Mouse (Mus musculus): ENCODE data around the gene Tmem39b. TPM values are rescaled to one million over a fixed set of nuclear protein-coding genes. Genes with fewer than 3 reads are reported as not detected.
A peak's percentile ranks its signal among the peaks of the same experiment; 100 is the strongest.
"Not testable (repeated sequence)": the region's sequence is repeated elsewhere in the genome, so short reads cannot be mapped to it uniquely, and the experiment has no call there.

Gene Tmem39b
- polyA plus RNA-seq, 1 experiment = 69.6 TPM

- TF ChIP-seq POLR2A (IDR thresholded peaks at IDR 0.05; ENCODE audit: control insufficient read depth, extremely low read depth, insufficient read depth, low read length, poor library complexity) (no peak), CTCF (IDR thresholded peaks at IDR 0.05; ENCODE audit: borderline replicate concordance, control insufficient read depth, extremely low read depth, insufficient read depth, low read length, poor library complexity) (0 out of 2 replicates have a peak, but pooled peaks have one; percentile 26)
- no peaks in the 10 kb centered on the region for H3K36me3 ChIP-seq (ENCODE audit: control insufficient read depth, insufficient read depth, low read length)
- under 1% methylated on average over 62 of the region's 62 CpGs for WGBS
- peaks cover 19% of the 10 kb centered on the region for H3K4me1 ChIP-seq (replicated peaks; ENCODE audit: control insufficient read depth, insufficient read depth, low read length)
- H3K27me3 ChIP-seq (ENCODE audit: control insufficient read depth, insufficient read depth, low read length) = no peaks in the 10 kb centered on the region
- H3K27ac ChIP-seq (ENCODE audit: control insufficient read depth, insufficient read depth, low read length) = peak overlapping the region; percentile 86
- peak overlapping the region; percentile 92 for H3K4me3 ChIP-seq (ENCODE audit: control insufficient read depth, insufficient read depth, low read length)
- DNase-seq = peak; percentile 53
Measured at GRCm38 (mm10) chr4:129741251-129741973, 44.8 kb upstream of the Tmem39b start.

GRCm38 (mm10) chr4:129739111-129739645 lies 42.5 kb upstream of the Tmem39b start:
- no peak for DNase-seq
- Histone ChIP-seq H3K27ac (ENCODE audit: control insufficient read depth, insufficient read depth, low read length) (no peak overlapping the region), H3K27me3 (ENCODE audit: control insufficient read depth, insufficient read depth, low read length) (no peaks in the 10 kb centered on the region), H3K4me3 (ENCODE audit: control insufficient read depth, insufficient read depth, low read length) (no peak overlapping the region), H3K4me1 (replicated peaks; ENCODE audit: control insufficient read depth, insufficient read depth, low read length) (peaks cover 19% of the 10 kb centered on the region), H3K36me3 (ENCODE audit: control insufficient read depth, insufficient read depth, low read length) (no peaks in the 10 kb centered on the region)
- no peak for TF ChIP-seq POLR2A (IDR thresholded peaks at IDR 0.05; ENCODE audit: control insufficient read depth, extremely low read depth, insufficient read depth, low read length, poor library complexity)
- WGBS = 55% methylated on average over 4 of the region's 4 CpGs

DNA sequence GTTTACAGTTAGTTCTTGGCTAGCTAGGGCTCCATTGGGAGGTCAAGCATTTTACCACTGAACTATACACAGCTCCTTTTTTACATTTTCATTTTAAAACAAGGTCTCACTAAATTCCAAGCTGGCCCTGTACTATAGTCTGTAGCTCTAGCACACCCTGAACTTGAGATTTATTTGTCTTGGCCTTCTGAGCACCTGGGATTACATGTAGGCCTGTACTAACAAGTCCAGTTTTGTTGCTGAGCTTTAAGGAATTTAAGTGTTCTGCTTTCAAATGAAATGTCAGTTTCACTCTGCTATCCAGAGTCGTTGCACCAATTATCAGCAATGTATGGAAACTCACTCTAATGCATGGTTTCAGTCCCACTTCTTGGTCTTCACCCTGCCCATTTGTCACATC lies 39.5 kb upstream of the Tmem39b start:
- peaks cover 20% of the 10 kb centered on the region for H3K4me1 ChIP-seq (replicated peaks; ENCODE audit: control insufficient read depth, insufficient read depth, low read length)
- WGBS = 86% methylated on average over 1 of the region's 1 CpGs
- H3K4me3 ChIP-seq (ENCODE audit: control insufficient read depth, insufficient read depth, low read length) = no peak overlapping the region
- H3K36me3 ChIP-seq (ENCODE audit: control insufficient read depth, insufficient read depth, low read length) = no peaks in the 10 kb centered on the region
- H3K27ac ChIP-seq (ENCODE audit: control insufficient read depth, insufficient read depth, low read length) = no peak overlapping the region
- TF ChIP-seq POLR2A (IDR thresholded peaks at IDR 0.05; ENCODE audit: control insufficient read depth, extremely low read depth, insufficient read depth, low read length, poor library complexity) = no peak
- TF ChIP-seq CTCF (IDR thresholded peaks at IDR 0.05; ENCODE audit: borderline replicate concordance, control insufficient read depth, extremely low read depth, insufficient read depth, low read length, poor library complexity) = no peak
- H3K27me3 ChIP-seq (ENCODE audit: control insufficient read depth, insufficient read depth, low read length) = no peaks in the 10 kb centered on the region
- DNase-seq = no peak

- 81% methylated on average over 4 of the region's 4 CpGs for WGBS
- peaks cover 19% of the 10 kb centered on the region for H3K4me1 ChIP-seq (replicated peaks; ENCODE audit: control insufficient read depth, insufficient read depth, low read length)
- H3K4me3 ChIP-seq (ENCODE audit: control insufficient read depth, insufficient read depth, low read length); H3K27ac ChIP-seq (ENCODE audit: control insufficient read depth, insufficient read depth, low read length); DNase-seq; H3K27me3 ChIP-seq (ENCODE audit: control insufficient read depth, insufficient read depth, low read length); H3K36me3 ChIP-seq (ENCODE audit: control insufficient read depth, insufficient read depth, low read length): not testable (repeated sequence)
Measured at GRCm38 (mm10) chr4:129735485-129735884, 38.8 kb upstream of the Tmem39b start.

DNA sequence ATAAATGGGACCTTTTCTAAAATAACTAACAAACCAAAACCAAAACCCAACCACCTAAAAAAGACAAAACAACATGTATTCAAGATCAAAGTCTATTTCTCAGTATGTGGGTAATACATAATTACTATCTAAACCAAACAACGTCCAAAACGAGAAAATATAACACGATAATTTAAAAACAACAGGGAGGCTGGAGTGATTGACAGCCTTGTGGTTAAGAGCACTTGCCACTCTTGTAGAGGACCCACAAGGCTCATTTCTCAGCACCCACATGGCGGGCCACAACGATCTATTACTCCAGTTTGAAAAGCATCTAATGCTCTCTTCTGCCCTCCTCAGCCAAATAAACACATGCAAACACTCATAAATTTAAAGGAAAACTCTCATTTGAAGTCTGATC lies 34.8 kb upstream of the Tmem39b start:
- 12% methylated on average over 5 of the region's 5 CpGs for WGBS
- Histone ChIP-seq H3K4me3 (ENCODE audit: control insufficient read depth, insufficient read depth, low read length) (no peak overlapping the region), H3K27ac (ENCODE audit: control insufficient read depth, insufficient read depth, low read length) (no peak overlapping the region), H3K36me3 (ENCODE audit: control insufficient read depth, insufficient read depth, low read length) (peaks cover 35% of the 10 kb centered on the region), H3K27me3 (ENCODE audit: control insufficient read depth, insufficient read depth, low read length) (no peaks in the 10 kb centered on the region), H3K4me1 (replicated peaks; ENCODE audit: control insufficient read depth, insufficient read depth, low read length) (peaks cover 10% of the 10 kb centered on the region)
- TF ChIP-seq POLR2A (IDR thresholded peaks at IDR 0.05; ENCODE audit: control insufficient read depth, extremely low read depth, insufficient read depth, low read length, poor library complexity) = no peak
- no peak for TF ChIP-seq CTCF (IDR thresholded peaks at IDR 0.05; ENCODE audit: borderline replicate concordance, control insufficient read depth, extremely low read depth, insufficient read depth, low read length, poor library complexity)
- no peak for DNase-seq

GRCm38 (mm10) chr4:129716310-129716709 lies 19.7 kb upstream of the Tmem39b start:
- H3K36me3 ChIP-seq (ENCODE audit: control insufficient read depth, insufficient read depth, low read length) = peaks cover 87% of the 10 kb centered on the region
- no peaks in the 10 kb centered on the region for H3K27me3 ChIP-seq (ENCODE audit: control insufficient read depth, insufficient read depth, low read length)
- TF ChIP-seq CTCF (IDR thresholded peaks at IDR 0.05; ENCODE audit: borderline replicate concordance, control insufficient read depth, extremely low read depth, insufficient read depth, low read length, poor library complexity) (no peak), POLR2A (IDR thresholded peaks at IDR 0.05; ENCODE audit: control insufficient read depth, extremely low read depth, insufficient read depth, low read length, poor library complexity) (no peak)
- 97% methylated on average over 9 of the region's 9 CpGs for WGBS
- no peaks in the 10 kb centered on the region for H3K4me1 ChIP-seq (replicated peaks; ENCODE audit: control insufficient read depth, insufficient read depth, low read length)
- H3K27ac ChIP-seq (ENCODE audit: control insufficient read depth, insufficient read depth, low read length) = no peak overlapping the region
- no peak for DNase-seq
- no peak overlapping the region for H3K4me3 ChIP-seq (ENCODE audit: control insufficient read depth, insufficient read depth, low read length)
